Mouse (Mus musculus) midbrain, embryonic 15.5 days (tissue): ENCODE measurements around the gene Rgs10. TPM values are rescaled to one million over a fixed set of nuclear protein-coding genes. Genes with fewer than 3 reads are reported as not detected.

Experiments
- ATAC-seq: fragments of 200-750 bp; cut with Nextera tagmentation; replicated peaks from 2 replicates; pipeline ENCODE4 v1.8.0; 2017; ENCODE audit warnings: moderate TSS enrichment
- H3K27ac ChIP-seq: fragments of 300-500 bp; sonication (generic); 2 replicates; pipeline ENCODE4 v1.5.1; 2015; ENCODE audit warnings: mild to moderate bottlenecking, inconsistent platforms
- H3K27me3 ChIP-seq: fragments of 300-500 bp; sonication (generic); replicated peaks from 2 replicates; pipeline ENCODE4 v1.6.1; 2015; ENCODE audit warnings: inconsistent platforms
- H3K36me3 ChIP-seq: fragments of 300-500 bp; sonication (generic); replicated peaks from 2 replicates; pipeline ENCODE4 v1.6.1; 2015; ENCODE audit warnings: inconsistent platforms
- H3K4me1 ChIP-seq: fragments of 300-500 bp; sonication (generic); 2 replicates; pipeline ENCODE4 v1.6.1; 2015; ENCODE audit warnings: inconsistent platforms
- H3K4me2 ChIP-seq: fragments of 300-500 bp; sonication (generic); 2 replicates; pipeline ENCODE4 v1.6.1; 2015; ENCODE audit warnings: inconsistent platforms, mild to moderate bottlenecking, moderate library complexity
- H3K4me3 ChIP-seq: fragments of 300-500 bp; sonication (generic); 2 replicates; pipeline ENCODE4 v1.5.1; 2015; ENCODE audit warnings: mild to moderate bottlenecking, inconsistent platforms
- H3K9ac ChIP-seq: fragments of 300-500 bp; sonication (generic); 2 replicates; pipeline ENCODE4 v1.6.1; 2015; ENCODE audit warnings: mild to moderate bottlenecking, inconsistent platforms
- H3K9me3 ChIP-seq: fragments of 300-500 bp; sonication (generic); 2 replicates; pipeline ENCODE4 v1.6.1; 2016; ENCODE audit warnings: inconsistent platforms
- whole genome bisulfite sequencing: fragments of 180-500 bp; shearing (Covaris S2); methylation state at CpG from one replicate; pipeline ENCODE4 v1.1.7; 2015; ENCODE audit warnings: mixed read lengths; 5-methylcytosine and 5-hydroxymethylcytosine counted together
- polyA plus RNA-seq: library from polyadenylated mRNA; unstranded; fragments of >200 nt; fragmentation: Nextera tagmentation; extraction: Ambion mirVana; gene quantifications from 2 replicates; pipeline ENCODE4 v1.2.1, GENCODE M21; 2015

The Rgs10 gene
- polyA plus RNA-seq, 1 experiment from 2014 or later: 50.4 TPM

DNA sequence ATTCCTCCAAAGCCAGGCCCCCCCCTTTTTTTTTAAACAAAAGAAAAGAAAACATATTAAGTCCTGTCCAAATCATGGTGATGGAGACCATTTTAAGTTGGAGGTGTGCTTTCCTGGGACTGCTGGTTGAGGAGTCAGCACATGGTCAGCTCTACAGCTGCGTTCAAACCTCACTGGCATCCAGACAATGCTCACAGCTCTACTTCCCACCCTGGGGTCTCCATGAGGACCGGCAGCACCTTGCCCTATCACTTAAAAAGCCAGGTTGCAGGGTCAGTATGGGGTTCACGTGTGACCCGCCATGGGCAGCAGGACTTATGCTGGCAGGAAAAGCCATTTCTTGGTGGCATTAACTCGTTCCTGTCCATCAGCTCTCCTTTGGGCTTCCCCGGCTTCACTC is 15.0 kb downstream of the Rgs10 start:
- 89% methylated on average over 6 of the region's 6 CpGs for WGBS
- ATAC-seq: no peak

DNA sequence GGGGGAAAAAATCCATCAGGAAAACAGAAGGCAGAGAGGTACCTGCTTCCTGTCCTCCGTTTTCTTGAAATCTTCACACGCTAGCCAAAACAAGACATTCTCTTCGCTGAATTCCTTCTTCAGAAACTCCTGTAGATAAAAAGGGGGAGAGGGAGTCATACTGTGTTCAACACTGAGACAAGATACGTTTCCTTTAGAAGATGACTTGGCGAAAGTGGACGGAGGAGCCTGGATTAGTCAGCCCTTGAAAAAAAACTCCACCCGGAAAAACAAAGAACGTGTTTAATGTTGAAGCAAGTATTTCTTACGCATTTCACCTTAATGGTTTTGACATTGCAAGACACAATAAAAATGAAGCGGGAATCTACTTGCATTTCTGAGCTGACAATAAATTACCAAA is 15.4 kb downstream of the Rgs10 start:
- no peak for ATAC-seq
- H3K36me3 ChIP-seq: no peaks in the 10 kb centered on the region
- no peak overlapping the region for H3K4me3 ChIP-seq
- H3K4me2 ChIP-seq: no peak overlapping the region
- WGBS: 85% methylated on average over 10 of the region's 10 CpGs
- no peaks in the 10 kb centered on the region for H3K9me3 ChIP-seq
- no peaks in the 10 kb centered on the region for H3K27me3 ChIP-seq
- no peak overlapping the region for H3K9ac ChIP-seq
- H3K27ac ChIP-seq: no peak overlapping the region
- no peaks in the 10 kb centered on the region for H3K4me1 ChIP-seq

More for the DNA sequence above, 15.0 kb downstream of the Rgs10 start:
- Histone ChIP-seq H3K9me3 (no peaks in the 10 kb centered on the region), H3K4me3 (no peak overlapping the region), H3K4me1 (no peaks in the 10 kb centered on the region), H3K27me3 (no peaks in the 10 kb centered on the region), H3K9ac (no peak overlapping the region), H3K36me3 (no peaks in the 10 kb centered on the region), H3K27ac (no peak overlapping the region), H3K4me2 (no peak overlapping the region)

DNA sequence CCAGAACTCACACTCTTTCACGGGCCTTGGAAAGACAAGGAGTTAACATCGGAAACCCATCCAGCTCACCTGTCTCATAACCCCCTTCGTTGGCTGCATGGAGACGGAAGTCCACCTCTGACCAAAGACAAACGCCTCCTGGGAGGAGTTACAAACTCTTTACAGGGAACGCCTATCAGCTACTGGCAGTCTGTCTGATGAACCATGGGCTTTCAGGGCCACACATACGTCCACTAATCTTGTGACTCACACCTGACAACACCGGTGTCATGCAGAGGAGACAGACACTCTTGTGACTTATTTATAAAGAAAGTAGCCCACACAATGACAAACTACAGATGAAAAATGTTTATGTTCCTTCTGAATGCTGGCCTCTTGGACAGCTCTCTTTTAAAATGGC is 16.0 kb downstream of the Rgs10 start:
- 91% methylated on average over 8 of the region's 8 CpGs for WGBS
- no peaks in the 10 kb centered on the region for H3K36me3 ChIP-seq
- H3K27me3 ChIP-seq: no peaks in the 10 kb centered on the region
- H3K4me2 ChIP-seq: no peak overlapping the region
- no peak for ATAC-seq
- no peaks in the 10 kb centered on the region for H3K9me3 ChIP-seq
- H3K4me1 ChIP-seq: no peaks in the 10 kb centered on the region
- no peak overlapping the region for H3K27ac ChIP-seq
- H3K4me3 ChIP-seq: no peak overlapping the region
- no peak overlapping the region for H3K9ac ChIP-seq

DNA sequence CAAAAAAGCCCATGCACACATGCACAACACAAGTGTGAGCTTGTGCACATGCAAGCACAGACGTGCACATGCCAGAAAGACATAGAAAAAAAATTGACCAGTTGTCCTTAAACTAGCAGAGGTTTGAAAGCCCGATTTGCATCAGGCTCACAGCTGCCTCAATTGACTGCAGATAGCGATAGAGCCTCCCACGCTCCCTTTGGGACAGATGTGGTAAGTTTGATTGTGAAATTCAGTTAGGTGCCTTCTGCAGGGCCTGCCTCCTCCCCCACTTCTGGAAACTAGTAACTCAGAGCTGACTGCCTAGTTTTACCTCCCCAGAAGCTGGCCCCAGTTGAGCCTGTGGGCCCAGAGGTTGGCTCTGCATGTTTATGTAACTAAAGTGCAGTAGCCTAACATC is 19.9 kb downstream of the Rgs10 start:
- H3K9me3 ChIP-seq: no peaks in the 10 kb centered on the region
- ATAC-seq: no peak
- no peaks in the 10 kb centered on the region for H3K27me3 ChIP-seq
- no peak overlapping the region for H3K4me3 ChIP-seq
- no peak overlapping the region for H3K9ac ChIP-seq
- H3K4me1 ChIP-seq: no peaks in the 10 kb centered on the region
- H3K4me2 ChIP-seq: no peak overlapping the region
- H3K27ac ChIP-seq: no peak overlapping the region
- no peaks in the 10 kb centered on the region for H3K36me3 ChIP-seq
- WGBS: 77% methylated on average over 4 of the region's 4 CpGs

DNA sequence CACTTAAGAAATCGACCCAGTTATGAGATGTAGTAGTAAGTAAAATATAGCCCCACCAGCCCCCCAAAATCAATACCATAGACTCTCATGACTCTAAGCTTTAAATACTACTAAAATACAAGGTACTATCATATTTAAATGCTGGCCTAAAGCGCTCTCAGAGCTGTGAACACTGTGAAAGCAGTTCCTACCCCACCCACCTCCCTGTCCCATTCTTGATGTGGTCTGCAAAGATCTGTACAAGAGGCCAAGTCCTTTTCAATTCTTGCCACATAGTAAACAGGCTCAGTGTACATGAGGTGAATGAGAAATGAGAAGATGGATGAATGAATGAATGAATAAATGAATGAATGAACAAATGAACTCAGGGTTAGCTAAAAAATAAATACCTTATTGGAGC is 21.5 kb downstream of the Rgs10 start:
- Histone ChIP-seq H3K4me1 (no peaks in the 10 kb centered on the region), H3K4me2 (no peak overlapping the region), H3K4me3 (no peak overlapping the region), H3K9me3 (no peaks in the 10 kb centered on the region), H3K36me3 (no peaks in the 10 kb centered on the region), H3K27me3 (no peaks in the 10 kb centered on the region), H3K9ac (no peak overlapping the region), H3K27ac (no peak overlapping the region)
- 76% methylated on average over 2 of the region's 2 CpGs for WGBS
- ATAC-seq: no peak

DNA sequence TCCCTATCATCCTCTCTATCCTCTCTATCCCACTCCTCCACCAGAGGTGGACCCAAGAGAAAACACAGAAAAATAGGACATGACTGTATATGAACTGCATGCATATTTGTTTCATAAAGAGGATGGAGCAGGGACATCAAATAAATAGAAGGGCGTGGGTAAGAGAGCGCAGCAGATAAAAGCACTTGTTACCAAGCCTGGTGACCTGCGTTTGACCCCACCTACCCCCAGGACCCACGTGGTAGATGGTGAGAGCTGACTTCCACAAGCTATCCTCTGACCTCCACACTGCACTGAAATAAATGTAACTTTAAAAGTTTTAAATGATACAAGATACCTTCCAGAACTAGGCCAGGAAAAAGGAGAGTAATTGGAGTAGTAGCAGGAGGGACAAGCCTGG is 24.8 kb downstream of the Rgs10 start:
- ATAC-seq: no peak
- no peaks in the 10 kb centered on the region for H3K4me1 ChIP-seq
- H3K27me3 ChIP-seq: no peaks in the 10 kb centered on the region
- H3K4me3 ChIP-seq: no peak overlapping the region
- no peaks in the 10 kb centered on the region for H3K36me3 ChIP-seq
- no peak overlapping the region for H3K27ac ChIP-seq
- 69% methylated on average over 4 of the region's 4 CpGs for WGBS
- H3K9me3 ChIP-seq: no peaks in the 10 kb centered on the region
- no peak overlapping the region for H3K4me2 ChIP-seq
- H3K9ac ChIP-seq: no peak overlapping the region

DNA sequence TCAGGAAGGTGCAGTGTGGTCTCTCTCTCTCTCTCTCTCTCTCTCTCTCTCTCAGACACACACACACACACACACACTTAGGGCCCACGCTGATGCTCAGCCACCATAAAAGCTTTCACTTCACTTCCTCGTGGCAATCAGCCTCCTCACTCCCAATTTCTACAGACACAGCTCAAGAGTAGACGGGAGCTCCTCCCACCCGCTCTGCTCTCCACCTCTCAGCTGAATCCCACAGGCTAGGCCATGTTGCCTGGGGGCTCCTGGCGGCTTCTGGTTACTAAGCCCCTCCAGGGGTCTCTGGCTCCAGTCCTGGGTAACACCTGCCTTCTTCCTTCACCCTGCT is 25.6 kb downstream of the Rgs10 start:
- no peaks in the 10 kb centered on the region for H3K36me3 ChIP-seq
- H3K4me1 ChIP-seq: no peaks in the 10 kb centered on the region
- H3K4me3 ChIP-seq: no peak overlapping the region
- WGBS: 32% methylated on average over 5 of the region's 5 CpGs
- no peak overlapping the region for H3K9ac ChIP-seq
- H3K9me3 ChIP-seq: no peaks in the 10 kb centered on the region
- H3K4me2 ChIP-seq: no peak overlapping the region
- no peaks in the 10 kb centered on the region for H3K27me3 ChIP-seq
- ATAC-seq: no peak
- no peak overlapping the region for H3K27ac ChIP-seq

DNA sequence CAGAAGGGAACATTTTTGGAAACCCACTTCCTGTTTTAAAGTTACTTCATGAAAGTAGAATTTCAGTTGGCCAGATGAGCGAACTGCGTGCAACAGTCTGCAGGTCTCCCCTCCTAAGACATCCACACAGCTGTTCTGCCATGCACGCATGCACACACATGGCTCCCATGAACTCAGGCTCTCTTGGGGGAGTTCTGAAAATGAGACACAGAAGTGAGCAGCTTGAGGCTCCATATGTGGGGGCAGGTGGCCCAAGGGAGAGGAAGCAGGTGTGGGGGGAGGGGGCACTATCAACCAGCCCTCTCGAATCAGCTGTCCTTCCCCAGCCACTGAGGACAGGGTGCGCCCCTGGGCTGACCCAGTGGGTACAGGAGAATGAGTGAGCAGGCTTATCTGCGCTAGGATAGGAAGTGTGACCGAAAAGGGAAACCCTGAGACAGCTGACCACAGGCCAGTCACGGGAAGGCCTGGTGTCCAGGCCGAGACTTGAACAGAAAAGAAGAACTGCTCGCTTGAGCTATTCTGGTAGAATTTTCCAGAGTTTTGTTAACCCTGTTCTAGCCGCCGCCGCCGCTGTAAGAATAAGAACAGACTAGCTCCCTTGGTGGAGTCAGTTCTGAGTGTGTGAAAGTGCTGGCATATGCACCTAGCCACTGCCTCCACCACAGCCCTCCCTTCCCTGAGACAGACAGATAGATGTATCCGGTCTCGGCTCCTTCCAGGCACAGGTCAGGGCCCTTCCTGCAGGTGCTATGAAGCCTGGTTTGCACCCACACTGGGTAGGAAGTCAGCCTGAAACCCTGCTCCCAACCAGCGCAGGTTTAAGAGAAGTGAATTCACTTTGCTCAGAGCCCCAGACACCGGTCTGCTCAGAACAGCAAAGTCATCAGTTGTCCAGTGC is 26.2 kb downstream of the Rgs10 start:
- Histone ChIP-seq H3K4me1 (no peaks in the 10 kb centered on the region), H3K4me2 (no peak overlapping the region), H3K36me3 (no peaks in the 10 kb centered on the region), H3K9ac (no peak overlapping the region), H3K27me3 (no peaks in the 10 kb centered on the region), H3K4me3 (no peak overlapping the region), H3K9me3 (no peaks in the 10 kb centered on the region), H3K27ac (no peak overlapping the region)
- no peak for ATAC-seq
- WGBS: 85% methylated on average over 18 of the region's 18 CpGs

DNA sequence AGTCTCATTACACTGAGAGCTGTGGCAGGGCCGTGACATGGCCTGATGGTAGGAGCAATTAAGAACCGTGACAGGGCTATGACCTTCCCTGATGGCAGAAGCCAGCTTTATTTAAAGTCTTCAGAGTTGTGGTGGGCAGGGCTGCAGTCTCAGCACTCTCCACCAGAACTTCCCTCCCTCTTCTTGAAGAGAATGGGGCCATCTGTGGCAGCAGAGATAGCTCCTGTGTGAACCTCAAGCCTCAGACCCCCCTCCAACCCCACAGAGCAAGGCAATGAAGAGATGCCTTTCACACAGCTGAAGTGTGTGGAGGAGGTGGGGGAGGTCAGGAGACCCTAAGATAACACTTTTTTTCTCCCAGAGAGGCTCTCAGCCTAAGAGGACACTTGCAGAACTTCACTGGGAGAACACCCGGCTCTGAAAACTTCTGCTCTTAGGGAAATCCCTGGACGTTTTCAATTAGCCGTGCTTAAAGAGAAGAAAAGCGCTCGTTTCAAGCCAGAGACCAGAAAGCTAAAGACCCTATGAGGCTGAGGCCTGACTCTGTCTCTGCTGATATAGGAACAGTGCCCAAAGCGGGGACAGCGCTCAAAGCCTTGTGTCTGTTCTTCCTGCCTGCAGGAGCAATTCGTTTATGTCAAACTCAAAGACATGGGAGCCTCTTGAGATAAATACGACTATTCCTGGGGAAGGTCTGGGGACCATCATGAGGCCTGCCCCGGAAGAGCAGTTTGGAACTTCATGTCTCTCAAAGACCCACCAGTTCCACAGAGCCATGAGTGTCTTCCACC is 27.1 kb downstream of the Rgs10 start:
- no peak for ATAC-seq
- no peak overlapping the region for H3K27ac ChIP-seq

DNA sequence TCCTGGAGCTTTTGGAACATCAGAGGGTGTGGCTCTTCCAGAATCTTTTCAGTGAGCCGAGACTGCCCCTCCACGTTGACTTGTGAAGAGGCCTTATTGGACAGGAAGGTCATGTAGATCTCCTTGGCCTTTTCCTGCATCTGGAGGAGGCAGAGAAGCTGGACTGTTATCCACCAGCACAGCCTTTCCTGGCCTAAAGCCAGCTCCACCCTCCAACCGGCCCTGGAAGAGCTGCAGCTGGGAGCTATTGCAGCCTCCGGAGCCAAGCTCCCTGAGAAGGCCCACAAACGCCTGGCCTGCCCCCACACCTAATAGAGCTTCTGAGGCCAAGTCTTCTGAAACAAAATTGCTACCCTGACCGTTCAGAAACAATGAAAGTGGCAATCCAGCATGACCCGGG is 29.6 kb downstream of the Rgs10 start:
- Histone ChIP-seq H3K9ac (no peak overlapping the region), H3K27ac (no peak overlapping the region), H3K4me1 (no peaks in the 10 kb centered on the region), H3K27me3 (no peaks in the 10 kb centered on the region), H3K4me3 (no peak overlapping the region), H3K9me3 (no peaks in the 10 kb centered on the region), H3K36me3 (no peaks in the 10 kb centered on the region), H3K4me2 (no peak overlapping the region)
- ATAC-seq: no peak
- WGBS: 35% methylated on average over 7 of the region's 7 CpGs

More for the DNA sequence above, 27.1 kb downstream of the Rgs10 start:
- Histone ChIP-seq H3K9ac (no peak overlapping the region), H3K4me3 (no peak overlapping the region), H3K4me1 (no peaks in the 10 kb centered on the region), H3K36me3 (no peaks in the 10 kb centered on the region), H3K9me3 (no peaks in the 10 kb centered on the region), H3K27me3 (no peaks in the 10 kb centered on the region), H3K4me2 (no peak overlapping the region)
- 59% methylated on average over 12 of the region's 12 CpGs for WGBS

DNA sequence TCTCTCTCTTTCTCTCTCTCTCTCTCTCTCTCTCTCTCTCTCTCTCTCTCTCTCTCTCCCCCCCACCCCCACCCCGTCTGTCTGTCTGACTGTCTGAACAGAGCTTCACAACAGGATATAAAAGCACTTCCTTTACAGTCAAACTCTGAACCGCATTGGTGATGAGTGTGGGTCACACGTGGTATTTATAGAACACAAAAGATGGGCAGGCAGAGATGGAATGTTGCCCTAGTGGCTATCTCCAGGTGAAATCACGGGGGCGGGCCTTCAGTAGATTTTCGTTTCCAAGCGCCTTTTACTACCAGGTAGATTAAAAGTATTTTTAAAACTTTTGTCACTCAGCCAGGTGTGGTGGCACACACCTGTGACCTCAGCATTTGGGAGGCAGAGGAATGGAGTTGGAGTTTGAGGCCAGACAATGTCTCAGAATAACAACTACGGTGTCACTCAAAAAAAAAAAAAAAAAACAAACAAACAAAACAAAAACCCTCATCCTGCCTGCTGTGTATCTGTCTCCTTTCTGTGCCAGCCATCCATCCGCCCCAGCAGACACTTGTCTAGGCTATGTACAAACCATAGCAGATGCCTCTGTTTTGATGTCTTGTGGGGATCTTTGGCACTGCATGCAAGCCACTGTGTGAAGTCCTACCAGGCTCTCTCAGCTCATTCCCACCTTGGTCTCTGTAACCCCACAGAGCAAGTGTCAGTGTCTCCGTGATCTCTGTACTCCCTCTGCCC is 34.7 kb downstream of the Rgs10 start:
- no peaks in the 10 kb centered on the region for H3K36me3 ChIP-seq
- H3K4me1 ChIP-seq: no peaks in the 10 kb centered on the region
- WGBS: 82% methylated on average over 10 of the region's 10 CpGs
- H3K9me3 ChIP-seq: no peaks in the 10 kb centered on the region
- no peak overlapping the region for H3K27ac ChIP-seq
- H3K27me3 ChIP-seq: no peaks in the 10 kb centered on the region
- H3K4me3 ChIP-seq: no peak overlapping the region
- H3K4me2 ChIP-seq: no peak overlapping the region
- ATAC-seq: no peak
- H3K9ac ChIP-seq: no peak overlapping the region

DNA sequence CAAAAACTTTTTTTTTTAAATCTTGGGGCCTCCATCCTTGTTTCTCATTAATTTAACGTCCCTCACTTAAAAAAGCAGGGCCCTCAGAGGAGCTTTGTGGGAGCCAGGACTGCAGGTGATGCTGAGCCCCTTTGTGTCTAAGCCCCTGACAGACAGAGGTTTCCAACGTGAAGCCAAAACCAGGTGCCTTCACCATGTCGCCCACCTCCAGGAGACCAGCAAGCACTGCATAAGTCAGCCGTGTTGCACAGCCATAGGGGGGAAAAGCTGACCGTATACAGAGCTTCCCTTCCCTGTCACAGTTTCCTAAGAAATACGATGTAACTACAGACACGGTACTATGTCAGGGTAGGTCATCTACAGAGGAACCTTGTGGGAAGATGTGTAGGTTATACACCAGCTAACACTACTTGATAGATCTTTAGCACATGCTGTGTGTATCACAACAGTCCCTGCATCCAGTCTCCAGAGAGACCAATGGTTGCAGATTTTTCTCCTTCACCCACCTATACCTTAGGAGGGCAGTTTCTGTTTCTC is 35.3 kb downstream of the Rgs10 start:
- Histone ChIP-seq H3K27me3 (no peaks in the 10 kb centered on the region), H3K4me2 (no peak overlapping the region), H3K9ac (no peak overlapping the region), H3K36me3 (no peaks in the 10 kb centered on the region), H3K4me3 (no peak overlapping the region), H3K27ac (no peak overlapping the region), H3K9me3 (no peaks in the 10 kb centered on the region), H3K4me1 (no peaks in the 10 kb centered on the region)
- no peak for ATAC-seq
- WGBS: 85% methylated on average over 7 of the region's 7 CpGs
